Mouse (Mus musculus): Measurements from ENCODE around the gene 4933415A04Rik. TPM values are rescaled to one million over a fixed set of nuclear protein-coding genes. Genes with fewer than 3 reads are reported as not detected.

4933415A04Rik gene
- 4.6 and 5.4 TPM in 2 replicates for polyA plus RNA-seq (2015; fragmentation: Nextera tagmentation; extraction: Ambion mirVana)

DNA sequence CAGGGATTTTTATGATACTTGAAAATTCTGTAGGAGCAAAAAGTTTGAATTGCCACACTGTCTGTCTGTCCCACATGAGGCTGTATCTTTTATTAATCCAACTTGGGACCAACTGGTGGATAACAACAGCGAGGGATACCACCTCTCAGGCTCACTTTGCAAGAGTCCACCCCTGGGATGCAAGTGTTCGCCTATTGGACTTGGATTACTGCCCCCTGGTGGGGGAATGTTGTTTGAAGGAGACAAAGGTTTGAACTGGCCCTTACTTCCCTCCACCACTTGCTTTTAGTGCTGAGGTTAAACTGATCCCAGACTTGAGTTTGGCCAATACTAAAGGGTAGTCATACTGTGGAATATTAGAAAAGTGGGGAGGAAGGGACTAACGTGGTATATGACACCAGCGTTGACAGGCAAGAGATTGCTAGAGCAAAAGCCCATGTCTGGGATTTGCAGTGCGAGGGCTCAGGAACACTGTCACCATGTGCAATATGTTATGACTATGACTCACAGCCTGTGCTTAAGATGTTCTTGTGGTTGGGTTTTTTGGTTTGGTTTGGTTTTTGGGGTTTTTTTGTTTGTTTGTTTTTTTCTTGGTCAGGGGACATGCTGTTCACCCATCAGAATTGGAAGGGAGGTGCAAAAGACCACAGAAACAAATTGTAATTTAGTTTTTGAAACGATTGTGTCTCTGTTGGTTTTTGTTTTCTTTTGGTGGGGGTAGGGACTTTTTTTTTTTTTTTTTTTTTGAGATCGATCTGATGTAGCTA is at the start of gene 4933415A04Rik:
Gene 4933415A04Rik (plus strand): TSS at position 717 of the 767 bp plus-strand sequence.
- Histone ChIP-seq H3K9me3 (replicated peaks) (no peaks in the 10 kb centered on the region), H3K27ac (no peak within 1 kb of the TSS), H3K4me3 (no peak within 1 kb of the TSS), H3K4me2 (no peak within 1 kb of the TSS), H3K27me3 (no peaks in the 10 kb centered on the region), H3K36me3 (peaks cover 30% of the 10 kb centered on the region; the same call in 1 of the 2 replicates), H3K9ac (no peak within 1 kb of the TSS), H3K4me1 (replicated peaks) (no peaks in the 10 kb centered on the region)
- 62% methylated on average over 7 of the region's 7 CpGs for WGBS
- peak; percentile 35; the same call in 1 of the 2 replicates for ATAC-seq (replicated peaks; ENCODE audit: insufficient number of reproducible peaks, insufficient read depth, low FRiP score, low read depth)

- Histone ChIP-seq H3K27me3 (no peaks in the 10 kb centered on the region), H3K36me3 (peaks cover 14% of the 10 kb centered on the region; the same call in 1 of the 2 replicates), H3K4me1 (replicated peaks) (peaks cover 42% of the 10 kb centered on the region), H3K9me3 (replicated peaks) (no peaks in the 10 kb centered on the region), H3K9ac (no peak overlapping the region), H3K4me2 (no peak overlapping the region), H3K27ac (no peak overlapping the region), H3K4me3 (no peak overlapping the region)
- WGBS = 85% methylated on average over 6 of the region's 6 CpGs
- no peak for ATAC-seq (replicated peaks; ENCODE audit: insufficient number of reproducible peaks, insufficient read depth, low FRiP score, low read depth)
Observed at GRCm38 (mm10) chr11:43537074-43537473, 49.8 kb upstream of the 4933415A04Rik start.

- H3K4me3 ChIP-seq = no peak overlapping the region
- no peaks in the 10 kb centered on the region for H3K9me3 ChIP-seq (replicated peaks)
- H3K36me3 ChIP-seq = peaks cover 9% of the 10 kb centered on the region; the same call in 1 of the 2 replicates
- no peak overlapping the region for H3K4me2 ChIP-seq
- peak; percentile 60; the same call in 1 of the 2 replicates for ATAC-seq (replicated peaks; ENCODE audit: insufficient number of reproducible peaks, insufficient read depth, low FRiP score, low read depth)
- H3K27ac ChIP-seq = peak overlapping the region; percentile 13; the same call in 1 of the 2 replicates
- H3K27me3 ChIP-seq = no peaks in the 10 kb centered on the region
- no peak overlapping the region for H3K9ac ChIP-seq
- WGBS = 25% methylated on average over 6 of the region's 6 CpGs
- peaks cover 48% of the 10 kb centered on the region for H3K4me1 ChIP-seq (replicated peaks)
Observed at GRCm38 (mm10) chr11:43539863-43540262, 47.0 kb upstream of the 4933415A04Rik start.

DNA sequence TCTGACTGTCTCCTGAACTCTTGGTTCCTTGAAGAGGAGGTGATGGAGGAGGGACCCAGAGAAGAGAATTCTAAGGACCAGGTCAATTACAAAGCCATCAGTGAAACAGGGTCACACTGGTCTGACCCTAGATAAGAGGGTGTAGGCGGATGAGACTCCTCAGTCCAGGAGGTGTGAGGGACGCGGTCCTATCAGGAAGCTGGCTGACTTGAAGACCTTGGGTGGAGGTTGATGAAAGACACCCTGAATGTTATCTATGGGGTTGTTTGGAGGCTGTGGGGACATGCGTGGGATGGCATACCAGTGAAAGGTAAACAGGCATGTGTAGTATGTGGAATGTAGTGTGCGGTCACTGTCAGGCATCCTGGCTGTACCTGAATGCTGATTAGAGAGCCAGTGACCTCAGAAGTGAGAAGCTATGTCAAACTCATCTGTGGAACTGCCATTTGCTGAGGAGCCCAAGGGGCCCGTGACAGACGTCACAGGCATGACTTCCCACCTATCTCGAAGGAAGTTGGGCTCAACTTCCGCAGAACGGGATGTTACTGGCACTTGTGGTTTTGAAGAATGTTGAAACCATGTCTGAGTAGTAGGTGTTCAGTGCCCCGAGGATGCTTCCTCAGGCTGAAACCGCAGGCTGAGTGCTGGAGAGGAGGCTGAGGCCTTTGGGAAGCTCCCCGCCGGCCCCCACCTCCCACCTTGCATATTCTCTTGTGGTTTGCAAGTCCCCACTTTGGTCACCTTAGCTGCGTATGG is 43.0 kb upstream of the 4933415A04Rik start:
- H3K36me3 ChIP-seq = no peaks in the 10 kb centered on the region
- ATAC-seq (replicated peaks; ENCODE audit: insufficient number of reproducible peaks, insufficient read depth, low FRiP score, low read depth) = no peak
- 53% methylated on average over 15 of the region's 15 CpGs for WGBS
- H3K27me3 ChIP-seq = no peaks in the 10 kb centered on the region
- no peaks in the 10 kb centered on the region for H3K9me3 ChIP-seq (replicated peaks)
- H3K27ac ChIP-seq = peak overlapping the region; percentile 14; the same call in 1 of the 2 replicates
- H3K4me3 ChIP-seq = no peak overlapping the region
- H3K4me1 ChIP-seq (replicated peaks) = peaks cover 67% of the 10 kb centered on the region
- H3K9ac ChIP-seq = no peak overlapping the region
- no peak overlapping the region for H3K4me2 ChIP-seq

DNA sequence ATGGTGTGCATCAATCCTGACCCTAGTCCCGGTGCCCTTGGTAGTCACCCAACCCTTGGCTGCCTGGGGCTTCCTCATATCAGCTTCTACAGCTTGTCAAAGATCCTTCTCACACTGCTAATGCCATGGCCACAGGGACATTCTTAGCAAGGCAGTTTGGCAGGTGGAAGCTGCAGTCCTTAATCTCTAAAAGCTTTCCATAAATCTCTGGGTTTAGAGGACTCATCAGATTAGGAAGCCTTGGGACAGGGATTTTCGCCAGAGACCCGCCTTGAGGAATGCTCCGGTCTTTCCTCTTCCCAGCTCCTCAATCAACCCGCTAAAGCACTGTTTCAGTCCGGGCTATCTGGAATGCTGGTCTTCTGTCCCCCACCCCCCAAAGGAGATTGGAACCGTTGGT is 42.0 kb upstream of the 4933415A04Rik start:
- no peak overlapping the region for H3K4me2 ChIP-seq
- WGBS = 45% methylated on average over 7 of the region's 7 CpGs
- H3K36me3 ChIP-seq = no peaks in the 10 kb centered on the region
- H3K27me3 ChIP-seq = no peaks in the 10 kb centered on the region
- no peak overlapping the region for H3K27ac ChIP-seq
- H3K4me1 ChIP-seq (replicated peaks) = peaks cover 68% of the 10 kb centered on the region
- ATAC-seq (replicated peaks; ENCODE audit: insufficient number of reproducible peaks, insufficient read depth, low FRiP score, low read depth) = no peak
- H3K4me3 ChIP-seq = no peak overlapping the region
- H3K9ac ChIP-seq = no peak overlapping the region
- H3K9me3 ChIP-seq (replicated peaks) = no peaks in the 10 kb centered on the region

DNA sequence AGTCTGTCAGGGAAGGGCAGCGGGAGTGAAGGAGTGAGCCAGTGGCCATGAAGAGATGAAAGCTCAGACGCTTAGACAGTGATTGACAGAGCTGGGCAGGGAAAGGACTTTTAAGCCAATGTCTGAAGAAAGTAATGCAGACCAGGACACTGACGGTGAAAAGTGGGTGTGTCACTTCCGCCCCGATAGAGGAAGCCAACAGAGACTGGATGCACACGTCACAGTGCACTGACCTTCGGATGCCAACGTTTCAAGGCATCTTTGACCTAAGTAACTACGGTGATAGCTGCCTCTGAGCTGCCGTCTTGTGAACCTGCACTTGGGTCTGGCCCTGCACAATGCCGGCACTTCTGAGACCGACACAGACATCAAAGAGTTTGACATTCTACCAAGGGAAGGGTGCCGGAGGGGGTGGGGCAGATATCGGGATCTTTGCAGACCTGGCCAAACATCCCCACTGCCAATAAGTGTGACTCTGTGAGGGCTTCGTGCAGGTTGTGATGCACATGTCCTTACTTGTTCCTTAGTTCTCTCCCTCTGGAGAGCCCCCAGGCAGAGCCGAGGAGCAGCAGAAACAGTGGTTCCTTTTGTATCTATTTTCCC is 40.9 kb upstream of the 4933415A04Rik start:
- no peaks in the 10 kb centered on the region for H3K9me3 ChIP-seq (replicated peaks)
- WGBS = 42% methylated on average over 16 of the region's 16 CpGs
- H3K4me1 ChIP-seq (replicated peaks) = peaks cover 72% of the 10 kb centered on the region
- H3K36me3 ChIP-seq = no peaks in the 10 kb centered on the region
- ATAC-seq (replicated peaks; ENCODE audit: insufficient number of reproducible peaks, insufficient read depth, low FRiP score, low read depth) = no peak
- no peak overlapping the region for H3K4me3 ChIP-seq
- no peak overlapping the region for H3K9ac ChIP-seq
- H3K27me3 ChIP-seq = no peaks in the 10 kb centered on the region
- no peak overlapping the region for H3K4me2 ChIP-seq
- peak overlapping the region; percentile 98; the same call in 1 of the 2 replicates for H3K27ac ChIP-seq

DNA sequence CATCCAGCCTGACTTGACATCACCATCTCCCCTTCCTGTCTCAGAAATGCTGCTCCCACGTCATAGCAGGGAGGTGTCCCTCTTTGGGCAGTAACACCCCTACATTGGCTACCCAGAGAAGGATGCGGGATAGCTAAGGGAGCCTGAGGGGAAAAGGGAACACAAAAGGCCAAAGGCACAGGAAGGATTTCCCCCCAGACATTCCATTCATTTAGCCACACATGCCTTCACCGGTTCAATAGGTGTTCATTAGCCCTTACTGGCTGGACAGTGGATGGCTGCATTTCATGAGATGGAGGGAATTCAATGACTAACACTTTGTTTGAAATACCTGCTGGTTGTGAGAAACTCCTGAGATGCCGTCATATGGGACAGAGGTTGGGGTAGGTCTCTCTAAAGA is 40.2 kb upstream of the 4933415A04Rik start:
- Histone ChIP-seq H3K27ac (peak overlapping the region; percentile 98), H3K4me3 (no peak overlapping the region), H3K36me3 (no peaks in the 10 kb centered on the region), H3K4me2 (no peak overlapping the region), H3K9ac (no peak overlapping the region), H3K9me3 (replicated peaks) (no peaks in the 10 kb centered on the region), H3K27me3 (no peaks in the 10 kb centered on the region), H3K4me1 (replicated peaks) (peaks cover 76% of the 10 kb centered on the region)
- 72% methylated on average over 4 of the region's 4 CpGs for WGBS
- no peak for ATAC-seq (replicated peaks; ENCODE audit: insufficient number of reproducible peaks, insufficient read depth, low FRiP score, low read depth)

DNA sequence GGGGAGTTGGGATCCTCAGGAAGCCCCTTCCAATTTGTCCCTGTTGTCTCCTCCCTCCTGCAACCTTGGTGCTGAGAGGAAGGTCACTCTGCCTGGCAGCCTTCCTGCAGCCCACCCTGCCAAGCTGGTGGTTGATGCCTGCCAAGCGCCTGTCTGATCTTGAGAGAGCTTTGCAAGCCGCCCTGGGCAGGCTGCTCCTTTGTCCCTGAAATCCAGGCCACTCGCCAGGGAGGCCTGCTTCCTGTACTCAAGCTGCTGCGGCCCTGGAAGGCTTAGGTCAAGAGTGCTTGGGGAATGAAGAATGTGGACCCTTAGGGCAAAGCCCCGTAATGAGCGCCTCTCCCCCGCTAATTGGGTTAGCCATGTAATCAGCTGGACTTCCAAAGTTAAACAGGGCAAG is 38.7 kb upstream of the 4933415A04Rik start:
- H3K36me3 ChIP-seq = no peaks in the 10 kb centered on the region
- no peaks in the 10 kb centered on the region for H3K27me3 ChIP-seq
- H3K27ac ChIP-seq = peak overlapping the region; percentile 98
- peak; percentile 78 for ATAC-seq (replicated peaks; ENCODE audit: insufficient number of reproducible peaks, insufficient read depth, low FRiP score, low read depth)
- no peaks in the 10 kb centered on the region for H3K9me3 ChIP-seq (replicated peaks)
- H3K4me3 ChIP-seq = no peak overlapping the region
- H3K9ac ChIP-seq = peak overlapping the region; percentile 39; the same call in 1 of the 2 replicates
- peak overlapping the region; percentile 50 for H3K4me2 ChIP-seq
- peaks cover 75% of the 10 kb centered on the region for H3K4me1 ChIP-seq (replicated peaks)
- 4% methylated on average over 7 of the region's 7 CpGs for WGBS

DNA sequence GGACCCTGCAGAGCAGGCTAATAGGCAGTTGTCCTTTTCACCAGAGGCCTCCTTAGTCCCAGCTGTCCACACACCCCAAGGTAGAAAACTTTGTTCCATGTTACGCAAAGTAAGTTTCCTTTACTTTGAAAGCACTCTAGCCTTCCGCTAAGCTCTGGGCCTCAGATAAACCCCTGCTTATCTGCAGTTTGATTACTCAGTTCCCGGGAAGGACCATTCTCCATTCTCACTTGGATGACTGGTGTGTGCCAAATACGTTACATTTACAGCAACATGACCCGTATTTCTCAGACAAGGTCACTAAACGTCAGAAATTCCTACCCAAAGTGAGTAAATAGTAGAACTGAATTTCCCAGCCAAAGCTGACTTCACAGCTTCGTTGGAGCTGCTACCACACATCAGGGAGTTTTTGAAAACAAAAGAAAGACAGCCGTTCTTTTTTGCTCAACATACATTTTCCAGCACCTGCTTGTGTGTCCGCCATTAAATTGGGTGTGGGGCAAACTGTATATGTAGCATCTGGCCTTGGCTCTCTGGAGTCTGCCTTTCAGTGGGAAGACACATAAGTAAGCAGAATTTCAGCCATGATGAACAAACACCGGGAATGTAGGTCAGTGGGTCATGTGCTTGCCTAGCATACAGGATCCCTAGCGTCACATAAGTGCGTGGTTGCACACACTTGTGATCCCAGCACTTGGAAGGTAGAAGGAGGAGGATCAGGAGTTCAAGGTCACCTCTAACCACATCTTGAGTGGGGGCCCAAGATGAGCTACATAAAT is 38.0 kb upstream of the 4933415A04Rik start:
- Histone ChIP-seq H3K9ac (peak overlapping the region; percentile 39), H3K4me1 (replicated peaks) (peaks cover 69% of the 10 kb centered on the region), H3K4me2 (peak overlapping the region; percentile 50), H3K27ac (peak overlapping the region; percentile 98), H3K9me3 (replicated peaks) (no peaks in the 10 kb centered on the region), H3K27me3 (no peaks in the 10 kb centered on the region), H3K36me3 (no peaks in the 10 kb centered on the region), H3K4me3 (no peak overlapping the region)
- WGBS = 22% methylated on average over 12 of the region's 12 CpGs
- peak; percentile 73 for ATAC-seq (replicated peaks; ENCODE audit: insufficient number of reproducible peaks, insufficient read depth, low FRiP score, low read depth)

GRCm38 (mm10) chr11:43549701-43550100 is 37.1 kb upstream of the 4933415A04Rik start:
- WGBS = 29% methylated on average over 11 of the region's 11 CpGs
- no peaks in the 10 kb centered on the region for H3K27me3 ChIP-seq
- no peak overlapping the region for H3K4me2 ChIP-seq
- peak overlapping the region; percentile 4; the same call in 1 of the 2 replicates for H3K9ac ChIP-seq
- no peak overlapping the region for H3K4me3 ChIP-seq
- no peak for ATAC-seq (replicated peaks; ENCODE audit: insufficient number of reproducible peaks, insufficient read depth, low FRiP score, low read depth)
- no peaks in the 10 kb centered on the region for H3K9me3 ChIP-seq (replicated peaks)
- peaks cover 69% of the 10 kb centered on the region for H3K4me1 ChIP-seq (replicated peaks)
- peak overlapping the region; percentile 98 for H3K27ac ChIP-seq
- no peaks in the 10 kb centered on the region for H3K36me3 ChIP-seq
